Mouse (Mus musculus): ENCODE results near the gene Gm14308.
"Not testable (repeated sequence)": the region's sequence is repeated elsewhere in the genome, so short reads cannot be mapped to it uniquely, and the experiment has no call there.

Gm14308 gene

DNA sequence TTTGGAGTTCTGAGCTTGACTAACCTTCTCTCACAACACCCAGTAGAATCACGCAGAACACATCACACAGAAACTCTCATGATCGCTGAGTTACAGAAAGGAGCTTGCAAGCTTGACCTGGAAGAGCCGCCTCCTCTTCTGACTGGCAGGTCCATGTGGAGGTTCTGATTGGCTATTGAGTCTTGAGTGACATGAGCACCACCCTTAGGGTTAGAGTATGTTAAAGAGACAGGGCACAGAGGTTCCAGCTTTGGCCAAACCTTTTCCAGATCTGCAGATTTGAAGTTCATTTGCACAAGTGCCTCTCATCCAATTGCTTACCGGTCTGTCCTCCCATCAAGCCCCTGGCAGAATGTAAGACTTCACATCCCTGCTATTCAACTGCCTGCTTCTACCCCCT is at the start of gene Gm14308:
TSS of gene Gm14308 (minus strand) at position 101 of the 400 bp plus-strand sequence.
- not testable (repeated sequence) for DNase-seq (ENCODE audit: low spot score)

DNA sequence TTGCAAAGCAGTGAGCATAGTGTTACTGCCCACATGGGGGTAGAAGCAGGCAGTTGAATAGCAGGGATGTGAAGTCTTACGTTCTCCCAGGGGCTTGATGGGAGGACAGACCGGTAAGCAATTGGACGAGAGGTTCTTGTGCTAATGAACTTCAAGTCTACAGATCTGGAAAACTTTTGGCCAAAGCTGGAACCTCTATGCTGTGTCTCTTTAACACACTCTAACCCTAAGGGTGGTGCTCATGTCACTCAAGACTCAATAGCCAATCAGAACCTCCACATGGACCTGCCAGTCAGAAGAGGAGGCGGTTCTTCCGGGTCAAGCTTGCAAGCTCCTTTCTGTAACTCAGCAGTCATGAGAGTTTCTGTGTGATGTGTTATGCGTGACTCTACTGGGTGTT is 34.1 kb upstream of the Gm14308 start, which contains the start of gene Zfp973:
TSS of gene Zfp973 (plus strand) at position 301 of the 400 bp plus-strand sequence.
- not testable (repeated sequence) for DNase-seq (ENCODE audit: low spot score)
